Mouse (Mus musculus): ENCODE results near the gene Rbms3.

Gene Rbms3

GRCm38 (mm10) chr9:117371980-117372379 is 257.7 kb downstream of the Rbms3 start:
- DNase-seq = no peak

- DNase-seq = no peak
Observed at GRCm38 (mm10) chr9:117370086-117370485, 259.6 kb downstream of the Rbms3 start.

- no peak for DNase-seq
Observed at GRCm38 (mm10) chr9:117368016-117368415, 261.7 kb downstream of the Rbms3 start.

GRCm38 (mm10) chr9:117364610-117365009 is 265.1 kb downstream of the Rbms3 start:
- no peak for DNase-seq

GRCm38 (mm10) chr9:117361431-117361830 is 268.3 kb downstream of the Rbms3 start:
- DNase-seq = no peak

- peak; percentile 3 to 7 for DNase-seq
Observed at GRCm38 (mm10) chr9:117356764-117357442, 272.8 kb downstream of the Rbms3 start.

GRCm38 (mm10) chr9:117355501-117355900 is 274.2 kb downstream of the Rbms3 start:
- DNase-seq = no peak

- DNase-seq = no peak
Observed at GRCm38 (mm10) chr9:117342336-117342735, 287.4 kb downstream of the Rbms3 start.

- no peak for DNase-seq
Observed at GRCm38 (mm10) chr9:117330681-117331080, 299.0 kb downstream of the Rbms3 start.

GRCm38 (mm10) chr9:117319271-117319670 is 310.4 kb downstream of the Rbms3 start:
- DNase-seq = no peak

GRCm38 (mm10) chr9:117318461-117318860 is 311.3 kb downstream of the Rbms3 start:
- DNase-seq = no peak

- DNase-seq = no peak
Observed at GRCm38 (mm10) chr9:117317251-117317650, 312.5 kb downstream of the Rbms3 start.

GRCm38 (mm10) chr9:117313642-117314041 is 316.1 kb downstream of the Rbms3 start:
- DNase-seq = no peak

- DNase-seq = no peak
Observed at GRCm38 (mm10) chr9:117309809-117310208, 319.9 kb downstream of the Rbms3 start.

- DNase-seq = no peak
Observed at GRCm38 (mm10) chr9:117298991-117299390, 330.7 kb downstream of the Rbms3 start.

GRCm38 (mm10) chr9:117297662-117298531 is 331.8 kb downstream of the Rbms3 start:
- no peak for DNase-seq

- DNase-seq = no peak
Observed at GRCm38 (mm10) chr9:117291066-117291850, 338.5 kb downstream of the Rbms3 start.

- no peak for DNase-seq
Observed at GRCm38 (mm10) chr9:117274846-117275245, 354.9 kb downstream of the Rbms3 start.

- DNase-seq = no peak
Observed at GRCm38 (mm10) chr9:117259614-117260013, 370.1 kb downstream of the Rbms3 start.

- DNase-seq = no peak
Observed at GRCm38 (mm10) chr9:117253361-117253760, 376.4 kb downstream of the Rbms3 start.

GRCm38 (mm10) chr9:117252411-117252861 is 377.3 kb downstream of the Rbms3 start:
- DNase-seq = no peak

- no peak for DNase-seq
Observed at GRCm38 (mm10) chr9:117251521-117252368, 378.0 kb downstream of the Rbms3 start.
